Mouse (Mus musculus): ENCODE measurements around the gene Jagn1.

Gene Jagn1

GRCm38 (mm10) chr6:113478906-113479305, 36.5 kb downstream of the Jagn1 start:
- no peak for DNase-seq

GRCm38 (mm10) chr6:113480555-113481373, 38.4 kb downstream of the Jagn1 start:
- DNase-seq, result no peak

DNA sequence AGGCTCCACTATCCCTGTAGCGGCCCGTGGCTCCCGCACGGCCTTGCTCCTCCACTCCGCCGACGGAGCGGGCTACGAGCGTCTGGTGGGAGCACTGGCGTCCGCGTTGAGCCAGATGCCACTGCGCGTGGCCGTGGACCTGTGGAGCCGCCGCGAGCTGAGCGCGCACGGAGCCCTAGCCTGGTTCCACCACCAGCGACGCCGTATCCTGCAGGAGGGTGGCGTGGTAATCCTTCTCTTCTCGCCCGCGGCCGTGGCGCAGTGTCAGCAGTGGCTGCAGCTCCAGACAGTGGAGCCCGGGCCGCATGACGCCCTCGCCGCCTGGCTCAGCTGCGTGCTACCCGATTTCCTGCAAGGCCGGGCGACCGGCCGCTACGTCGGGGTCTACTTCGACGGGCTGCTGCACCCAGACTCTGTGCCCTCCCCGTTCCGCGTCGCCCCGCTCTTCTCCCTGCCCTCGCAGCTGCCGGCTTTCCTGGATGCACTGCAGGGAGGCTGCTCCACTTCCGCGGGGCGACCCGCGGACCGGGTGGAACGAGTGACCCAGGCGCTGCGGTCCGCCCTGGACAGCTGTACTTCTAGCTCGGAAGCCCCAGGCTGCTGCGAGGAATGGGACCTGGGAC, 40.2 kb downstream of the Jagn1 start:
- peak; percentile 39 for DNase-seq

DNA sequence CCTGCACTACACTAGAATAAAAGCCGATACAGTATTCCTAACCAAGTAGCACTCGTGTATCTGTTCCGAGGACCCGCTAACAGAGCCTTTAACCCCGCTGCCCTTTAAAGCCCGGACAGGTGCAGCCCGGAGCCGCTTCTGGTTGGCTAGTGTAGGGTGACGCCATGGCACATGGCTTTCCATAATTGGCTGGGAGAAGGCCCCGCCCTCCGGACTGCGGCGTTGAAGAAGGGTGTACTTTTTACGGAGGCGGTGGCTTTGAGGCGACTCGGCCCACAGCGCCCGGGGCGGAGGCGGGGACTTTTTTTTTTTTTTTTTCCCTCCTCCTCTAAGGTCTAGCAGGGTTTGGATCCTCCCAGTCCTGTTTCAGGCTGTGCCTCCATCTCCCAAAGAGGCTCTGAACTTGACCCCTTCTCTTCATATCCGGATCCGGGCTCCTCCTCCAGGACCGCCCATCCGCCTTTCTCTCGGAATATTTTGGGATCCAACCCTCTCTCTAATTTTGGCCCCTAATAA, 40.8 kb downstream of the Jagn1 start, which contains the start of gene Creld1:
Gene Creld1, plus strand, starts transcription at position 198 of the 516 bp plus-strand sequence.
- peak; percentile 91 for DNase-seq

DNA sequence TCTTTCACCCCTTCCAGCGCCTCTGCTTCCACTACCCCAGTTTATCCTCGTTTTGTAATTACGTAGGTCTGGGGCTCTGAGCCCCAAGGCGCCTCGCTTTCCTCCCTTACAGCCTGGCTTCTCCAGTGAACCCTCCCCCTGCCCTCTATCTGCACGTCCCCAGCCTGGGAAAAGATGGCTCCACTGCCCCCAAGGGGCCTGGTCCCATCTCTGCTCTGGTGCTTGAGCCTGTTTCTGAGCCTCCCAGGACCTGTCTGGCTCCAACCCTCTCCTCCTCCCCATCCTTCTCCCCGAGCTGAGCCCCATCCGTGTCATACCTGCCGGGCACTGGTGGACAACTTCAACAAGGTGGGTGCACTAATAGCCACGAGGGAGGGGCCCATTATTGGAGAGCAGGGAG, 41.4 kb downstream of the Jagn1 start:
- no peak for DNase-seq

- peak; percentile 33 for DNase-seq
These were observed 44.8 kb downstream of the Jagn1 start for GRCm38 (mm10) chr6:113487125-113487576.

- no peak for DNase-seq
These were observed 47.0 kb downstream of the Jagn1 start for GRCm38 (mm10) chr6:113489410-113489809.

DNA sequence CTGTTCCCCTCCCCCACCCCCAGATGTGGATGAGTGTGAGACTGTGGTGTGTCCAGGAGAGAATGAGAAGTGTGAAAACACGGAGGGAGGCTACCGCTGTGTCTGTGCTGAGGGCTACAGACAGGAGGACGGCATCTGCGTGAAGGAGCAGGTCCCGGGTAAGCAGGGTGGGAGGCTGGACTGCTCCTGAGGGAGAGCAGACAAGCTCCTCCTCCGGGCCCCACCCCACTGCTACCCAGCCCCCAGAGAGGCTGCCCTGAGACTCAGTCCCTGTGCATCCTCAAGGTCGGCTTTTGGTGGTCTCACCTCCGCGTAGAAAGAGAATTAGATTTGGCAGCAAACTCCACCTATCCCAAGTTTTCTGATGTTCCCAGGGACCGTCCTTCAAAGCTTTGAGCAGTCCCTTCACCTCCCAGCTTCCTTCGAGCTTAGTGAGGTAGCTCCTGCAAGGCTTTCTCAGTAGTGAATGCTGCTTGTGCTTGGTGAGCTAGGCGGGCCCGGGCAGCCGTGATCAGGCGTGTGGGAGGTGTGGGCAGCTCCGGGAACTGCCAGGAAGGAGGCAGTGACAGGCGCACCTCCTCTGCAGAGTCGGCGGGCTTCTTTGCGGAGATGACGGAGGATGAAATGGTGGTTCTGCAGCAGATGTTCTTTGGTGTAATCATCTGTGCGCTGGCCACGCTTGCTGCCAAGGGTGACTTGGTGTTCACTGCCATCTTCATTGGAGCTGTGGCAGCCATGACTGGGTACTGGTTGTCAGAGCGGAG, 49.9 kb downstream of the Jagn1 start:
- DNase-seq, result no peak

GRCm38 (mm10) chr6:113494258-113494788, 52.0 kb downstream of the Jagn1 start:
- DNase-seq, result peak; percentile 88

DNA sequence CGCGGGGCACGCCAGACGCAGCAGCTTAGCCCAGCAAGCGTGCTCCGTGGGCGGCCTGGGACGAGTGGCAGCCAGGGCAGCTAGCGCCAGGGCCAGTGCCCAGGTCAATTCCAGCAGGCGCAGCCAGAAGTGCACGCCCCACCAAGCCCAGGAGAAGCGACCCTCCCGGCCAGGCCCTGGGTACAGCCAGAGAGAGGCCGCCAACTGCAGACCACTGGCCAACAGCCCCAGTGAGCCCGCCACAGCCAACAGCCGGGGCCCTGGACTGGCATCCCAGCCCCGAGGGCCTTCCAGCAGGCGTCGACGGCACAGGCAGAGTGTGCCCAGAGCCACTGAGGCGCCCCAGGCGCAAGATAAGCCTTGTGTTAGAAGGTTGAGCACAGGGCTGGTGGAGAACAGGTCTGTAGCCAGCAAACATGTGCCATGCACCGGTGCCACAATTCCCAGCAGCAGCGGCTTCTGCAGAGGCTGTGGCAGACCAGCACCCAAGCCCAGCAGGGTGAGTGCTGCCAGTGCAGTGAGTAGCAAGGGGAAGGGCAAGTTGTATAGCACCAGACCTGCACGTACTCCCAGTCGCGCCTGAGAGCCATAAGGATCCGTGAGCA, 52.8 kb downstream of the Jagn1 start:
- no peak for DNase-seq
